Mouse (Mus musculus): Measurements from ENCODE around the gene Slc48a1. TPM values are rescaled to one million over a fixed set of nuclear protein-coding genes. Genes with fewer than 3 reads are reported as not detected.

Gene Slc48a1
- polyA plus RNA-seq, 1 experiment from 2014 or later: 36.7 TPM

DNA sequence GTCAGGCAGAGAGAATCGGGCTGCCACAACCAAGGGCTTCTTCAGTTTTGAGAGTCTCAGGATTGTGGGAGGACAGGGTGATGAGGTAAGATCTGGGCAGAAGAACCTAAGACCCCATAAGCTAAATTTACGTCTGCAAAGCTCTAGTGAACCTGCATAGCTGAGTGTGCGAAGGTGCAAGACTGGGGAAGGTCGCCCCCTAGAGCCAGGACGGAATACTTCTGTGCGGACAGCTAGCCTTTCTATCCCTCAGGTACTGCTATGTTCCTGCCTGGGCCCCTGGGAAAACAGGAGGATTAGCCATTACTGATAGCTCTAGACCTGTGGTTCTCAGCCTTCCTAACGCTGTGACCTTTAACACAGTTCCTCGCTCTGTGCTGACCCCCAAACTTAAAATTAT lies 1.8 kb upstream of the Slc48a1 start:
- DNase-seq (ENCODE audit: low spot score) (peak; percentile 82), ATAC-seq (ENCODE audit: low FRiP score, low TSS enrichment) (peak; percentile 52; the same call in 1 of the 2 replicates)
- TF ChIP-seq EP300 (optimal IDR thresholded peaks at IDR 0.05) (no peak), CTCF (IDR thresholded peaks at IDR 0.05; ENCODE audit: low read depth) (peak; percentile 86)
- Histone ChIP-seq H3K27ac (replicated peaks) (no peak overlapping the region), H3K27me3 (ENCODE audit: control insufficient read depth, insufficient read depth, low read length) (no peaks in the 10 kb centered on the region), H3K4me1 (replicated peaks; ENCODE audit: control insufficient read depth, insufficient read depth) (0 out of 2 replicates have a peak, but pooled peaks cover 2% of the 10 kb centered on the region), H3K4me3 (ENCODE audit: low read depth, low read length) (no peak overlapping the region), H3K9ac (ENCODE audit: low read length) (no peak overlapping the region), H3K9me3 (ENCODE audit: control insufficient read depth, low read length) (no peaks in the 10 kb centered on the region), H3K36me3 (ENCODE audit: control insufficient read depth, insufficient read depth, low read length) (no peaks in the 10 kb centered on the region), H3K4me2 (replicated peaks; ENCODE audit: low read depth) (no peak overlapping the region)
- WGBS: 13% methylated on average over 8 of the region's 8 CpGs

DNA sequence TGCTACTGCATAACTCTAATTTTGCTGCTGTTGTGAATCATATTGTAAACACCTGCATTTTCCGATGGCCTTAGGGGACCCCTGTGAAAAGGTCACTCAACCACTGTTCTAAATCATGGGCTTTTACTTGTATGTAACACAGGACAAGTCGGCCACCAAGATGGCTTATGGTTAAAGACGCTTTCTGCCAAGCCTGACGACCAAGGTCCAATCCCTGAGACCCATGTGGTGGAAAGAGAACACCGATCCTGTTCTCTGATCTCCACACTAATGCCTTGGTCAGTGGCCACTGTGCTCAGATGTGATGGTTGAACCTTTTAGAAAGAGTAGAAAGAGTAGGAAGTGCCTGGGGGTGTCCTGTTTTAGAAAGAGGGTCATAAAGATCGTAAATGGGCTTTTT lies 1.4 kb upstream of the Slc48a1 start:
- Histone ChIP-seq H3K36me3 (ENCODE audit: control insufficient read depth, insufficient read depth, low read length) (no peaks in the 10 kb centered on the region), H3K27ac (replicated peaks) (no peak overlapping the region), H3K9me3 (ENCODE audit: control insufficient read depth, low read length) (no peaks in the 10 kb centered on the region), H3K4me3 (ENCODE audit: low read depth, low read length) (no peak overlapping the region), H3K4me2 (replicated peaks; ENCODE audit: low read depth) (no peak overlapping the region), H3K27me3 (ENCODE audit: control insufficient read depth, insufficient read depth, low read length) (no peaks in the 10 kb centered on the region), H3K9ac (ENCODE audit: low read length) (no peak overlapping the region), H3K4me1 (replicated peaks; ENCODE audit: control insufficient read depth, insufficient read depth) (0 out of 2 replicates have a peak, but pooled peaks cover 2% of the 10 kb centered on the region)
- no peak for ATAC-seq (ENCODE audit: low FRiP score, low TSS enrichment)
- no peak for DNase-seq (ENCODE audit: low spot score)
- TF ChIP-seq EP300 (optimal IDR thresholded peaks at IDR 0.05) (no peak), CTCF (IDR thresholded peaks at IDR 0.05; ENCODE audit: low read depth) (no peak)
- WGBS: 80% methylated on average over 6 of the region's 6 CpGs

DNA sequence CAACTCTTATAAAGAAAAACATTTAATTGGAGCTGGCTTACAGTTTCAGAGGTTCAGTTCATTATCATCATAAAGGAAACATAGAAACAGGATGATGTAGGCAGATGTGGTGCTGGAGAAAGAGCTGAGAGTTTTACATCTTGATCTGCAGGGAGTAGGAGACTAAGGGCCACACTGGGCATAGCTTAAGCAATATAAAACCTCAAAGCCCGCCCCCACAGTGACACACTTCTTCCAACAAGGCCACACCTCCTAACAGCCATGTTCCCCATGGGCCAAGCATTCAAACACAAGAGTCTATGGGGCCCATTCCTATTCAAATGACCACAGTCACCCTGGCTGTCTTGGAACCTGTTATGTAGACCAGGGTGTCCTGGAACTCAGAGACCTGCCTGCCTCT lies 1.3 kb downstream of the Slc48a1 start:
- Histone ChIP-seq H3K4me1 (replicated peaks; ENCODE audit: control insufficient read depth, insufficient read depth) (0 out of 2 replicates have a peak, but pooled peaks cover 2% of the 10 kb centered on the region), H3K9ac (ENCODE audit: low read length) (no peak overlapping the region), H3K9me3 (ENCODE audit: control insufficient read depth, low read length) (no peaks in the 10 kb centered on the region), H3K4me3 (ENCODE audit: low read depth, low read length) (no peak overlapping the region), H3K27ac (replicated peaks) (no peak overlapping the region), H3K27me3 (ENCODE audit: control insufficient read depth, insufficient read depth, low read length) (no peaks in the 10 kb centered on the region), H3K4me2 (replicated peaks; ENCODE audit: low read depth) (no peak overlapping the region), H3K36me3 (ENCODE audit: control insufficient read depth, insufficient read depth, low read length) (no peaks in the 10 kb centered on the region)
- ATAC-seq (ENCODE audit: low FRiP score, low TSS enrichment) (no peak), DNase-seq (ENCODE audit: low spot score) (no peak)
- TF ChIP-seq EP300 (optimal IDR thresholded peaks at IDR 0.05): no peak
- no peak for TF ChIP-seq CTCF (IDR thresholded peaks at IDR 0.05; ENCODE audit: low read depth)
- 96% methylated on average over 1 of the region's 1 CpGs for WGBS

DNA sequence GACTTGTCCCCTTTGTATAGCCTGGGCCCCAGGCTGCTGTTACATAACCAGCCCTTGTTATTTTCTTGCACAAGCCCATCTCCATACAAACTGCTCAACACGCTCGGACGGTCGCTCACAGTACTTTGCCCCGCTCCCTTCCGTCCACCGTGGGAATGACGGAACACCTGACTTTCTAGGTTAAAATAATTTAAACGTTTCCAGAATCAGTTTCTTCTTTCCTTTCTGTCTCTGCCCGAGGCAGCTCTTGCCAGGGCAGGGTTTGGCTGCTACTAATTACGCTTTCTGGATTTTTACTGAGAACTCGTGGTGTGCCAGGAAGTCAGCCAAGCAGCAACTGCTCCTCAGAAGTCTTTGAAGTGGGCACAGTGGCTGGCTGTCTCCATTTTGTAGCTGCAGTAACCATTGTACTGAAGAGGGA lies 2.3 kb downstream of the Slc48a1 start:
- 59% methylated on average over 12 of the region's 12 CpGs for WGBS

DNA sequence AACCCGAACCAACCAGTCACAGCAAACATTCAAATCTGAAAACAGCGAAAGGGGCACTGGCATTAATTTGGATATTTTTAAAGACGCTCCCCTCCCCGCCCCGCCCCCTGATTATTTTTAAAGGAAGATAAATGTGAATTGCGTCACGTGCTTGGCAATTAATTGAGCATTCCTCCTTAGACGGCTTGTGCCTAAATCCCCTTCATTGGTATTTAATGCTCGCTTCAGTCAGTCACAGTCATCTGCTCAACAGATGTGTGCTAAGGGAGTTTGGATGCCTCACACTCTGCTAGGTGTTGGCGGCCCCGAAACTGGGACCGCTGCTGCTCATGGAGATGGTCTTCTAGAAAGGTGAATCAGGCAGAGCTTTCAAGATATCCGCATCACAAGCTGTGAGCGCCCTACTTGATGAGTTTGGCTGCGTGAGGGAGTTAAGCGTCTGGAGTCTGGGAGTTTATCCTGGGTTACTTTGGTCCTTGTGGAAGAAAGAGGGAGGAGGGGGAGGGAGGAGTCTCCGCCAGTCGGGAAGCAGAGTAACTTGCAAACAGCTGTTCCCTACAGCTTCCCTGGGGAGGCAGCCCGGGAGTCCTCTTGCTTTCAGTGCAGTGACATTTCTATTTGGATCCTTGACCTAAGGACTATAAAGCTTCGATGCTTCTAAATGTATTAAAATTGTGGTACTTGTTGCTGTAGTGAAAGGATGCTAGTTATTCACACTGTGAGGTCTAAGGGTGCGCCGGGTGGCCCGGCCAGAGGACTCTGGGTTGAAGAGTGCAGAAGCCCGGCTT lies 3.8 kb downstream of the Slc48a1 start:
- ATAC-seq (ENCODE audit: low FRiP score, low TSS enrichment): no peak
- H3K27ac ChIP-seq (replicated peaks): peak overlapping the region; percentile 65
- 9% methylated on average over 24 of the region's 24 CpGs for WGBS

More for the DNA sequence above, 2.3 kb downstream of the Slc48a1 start:
- no peak for ATAC-seq (ENCODE audit: low FRiP score, low TSS enrichment)
- peak overlapping the region; percentile 49; the same call in 1 of the 2 replicates for H3K27ac ChIP-seq (replicated peaks)
- 0 out of 2 replicates have a peak, but pooled peaks cover 2% of the 10 kb centered on the region for H3K4me1 ChIP-seq (replicated peaks; ENCODE audit: control insufficient read depth, insufficient read depth)
- no peak for DNase-seq (ENCODE audit: low spot score)
- H3K9me3 ChIP-seq (ENCODE audit: control insufficient read depth, low read length): no peaks in the 10 kb centered on the region
- no peak overlapping the region for H3K4me2 ChIP-seq (replicated peaks; ENCODE audit: low read depth)
- no peak for TF ChIP-seq EP300 (optimal IDR thresholded peaks at IDR 0.05)
- no peak for TF ChIP-seq CTCF (IDR thresholded peaks at IDR 0.05; ENCODE audit: low read depth)
- no peak overlapping the region for H3K4me3 ChIP-seq (ENCODE audit: low read depth, low read length)
- H3K36me3 ChIP-seq (ENCODE audit: control insufficient read depth, insufficient read depth, low read length): no peaks in the 10 kb centered on the region
- H3K27me3 ChIP-seq (ENCODE audit: control insufficient read depth, insufficient read depth, low read length): no peaks in the 10 kb centered on the region
- no peak overlapping the region for H3K9ac ChIP-seq (ENCODE audit: low read length)

DNA sequence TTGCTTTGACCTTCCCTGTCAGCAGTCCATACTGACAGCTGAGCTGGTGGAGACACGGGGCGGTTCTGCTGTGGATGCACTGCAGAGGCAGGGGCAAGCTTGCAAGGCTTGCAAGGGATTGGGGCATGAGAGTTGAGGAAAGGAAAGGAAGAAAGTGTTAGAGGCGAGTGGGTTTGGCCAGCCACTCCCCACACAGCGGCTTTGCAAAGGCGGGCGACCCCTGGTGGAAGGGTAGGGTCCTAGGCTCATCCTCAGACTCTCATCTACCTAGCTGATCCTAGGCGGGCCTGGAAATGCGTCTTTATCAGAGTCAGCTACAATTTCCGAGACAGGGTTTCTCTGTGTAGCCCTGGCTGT lies 4.4 kb downstream of the Slc48a1 start:
- TF ChIP-seq EP300 (optimal IDR thresholded peaks at IDR 0.05) (no peak), CTCF (IDR thresholded peaks at IDR 0.05; ENCODE audit: low read depth) (peak; percentile 85)
- Histone ChIP-seq H3K27ac (replicated peaks) (peak overlapping the region; percentile 65), H3K4me1 (replicated peaks; ENCODE audit: control insufficient read depth, insufficient read depth) (0 out of 2 replicates have a peak, but pooled peaks cover 2% of the 10 kb centered on the region), H3K9ac (ENCODE audit: low read length) (no peak overlapping the region), H3K4me3 (ENCODE audit: low read depth, low read length) (no peak overlapping the region), H3K4me2 (replicated peaks; ENCODE audit: low read depth) (peak overlapping the region; percentile 45), H3K36me3 (ENCODE audit: control insufficient read depth, insufficient read depth, low read length) (no peaks in the 10 kb centered on the region), H3K27me3 (ENCODE audit: control insufficient read depth, insufficient read depth, low read length) (no peaks in the 10 kb centered on the region), H3K9me3 (ENCODE audit: control insufficient read depth, low read length) (no peaks in the 10 kb centered on the region)
- 9% methylated on average over 9 of the region's 9 CpGs for WGBS
- ATAC-seq (ENCODE audit: low FRiP score, low TSS enrichment): peak; percentile 41; the same call in 1 of the 2 replicates
- DNase-seq (ENCODE audit: low spot score): peak; percentile 79

More for the DNA sequence above, 3.8 kb downstream of the Slc48a1 start:
- Histone ChIP-seq H3K4me1 (replicated peaks; ENCODE audit: control insufficient read depth, insufficient read depth) (0 out of 2 replicates have a peak, but pooled peaks cover 2% of the 10 kb centered on the region), H3K36me3 (ENCODE audit: control insufficient read depth, insufficient read depth, low read length) (no peaks in the 10 kb centered on the region), H3K4me2 (replicated peaks; ENCODE audit: low read depth) (peak overlapping the region; percentile 45), H3K9me3 (ENCODE audit: control insufficient read depth, low read length) (no peaks in the 10 kb centered on the region), H3K4me3 (ENCODE audit: low read depth, low read length) (no peak overlapping the region), H3K9ac (ENCODE audit: low read length) (no peak overlapping the region), H3K27me3 (ENCODE audit: control insufficient read depth, insufficient read depth, low read length) (no peaks in the 10 kb centered on the region)
- TF ChIP-seq CTCF (IDR thresholded peaks at IDR 0.05; ENCODE audit: low read depth) (no peak), EP300 (optimal IDR thresholded peaks at IDR 0.05) (no peak)
- no peak for DNase-seq (ENCODE audit: low spot score)
